15 mouse cellular contexts compared by ENCODE assay signal in genomic region chr9:88259627-88260026, GRCm38 (mm10).
DNase-seq lines count a peak whose midpoint lies in the region; ATAC-seq and TF ChIP-seq lines count a peak whose summit lies in the region.
"Had no signal": no experiment of that assay in that cellular context is flagged by ENCODE, and none has a peak within 500 bp of the region (broad histone marks: within the 10 kb centered on the region; RNA-seq: fewer than 3 reads in every experiment).

No protein-coding gene starts in this region.

- no peak for TF ChIP-seq EP300 in stomach, postnatal 0 days (optimal IDR thresholded peaks at IDR 0.05)

- no peaks in the 10 kb centered on the region for H3K27me3 ChIP-seq in stomach, postnatal 0 days (ENCODE audit: control insufficient read depth, insufficient read depth, low read length)
- no peaks in the 10 kb centered on the region for H3K27me3 ChIP-seq in forebrain, embryonic 12.5 days
- H3K27me3 ChIP-seq: liver, embryonic 15.5 days; neural tube, embryonic 15.5 days had no signal

- no peak overlapping the region for H3K9ac ChIP-seq in stomach, postnatal 0 days (ENCODE audit: low read length)
- no peak overlapping the region for H3K9ac ChIP-seq in forebrain, embryonic 12.5 days
- H3K9ac ChIP-seq: liver, embryonic 15.5 days; neural tube, embryonic 15.5 days had no signal

- no peaks in the 10 kb centered on the region for H3K4me1 ChIP-seq in stomach, postnatal 0 days (replicated peaks; ENCODE audit: control insufficient read depth, insufficient read depth)
- H3K4me1 ChIP-seq in forebrain, embryonic 12.5 days: no peaks in the 10 kb centered on the region
- H3K4me1 ChIP-seq: hindbrain, embryonic 10.5 days; liver, embryonic 15.5 days; neural tube, embryonic 15.5 days had no signal

- 56% methylated on average over 4 of the region's 4 CpGs for WGBS in stomach, postnatal 0 days
- 91% methylated on average over 4 of the region's 4 CpGs for WGBS in forebrain, embryonic 12.5 days

- no peaks in the 10 kb centered on the region for H3K9me3 ChIP-seq in stomach, postnatal 0 days (ENCODE audit: control insufficient read depth, low read length)
- H3K9me3 ChIP-seq in forebrain, embryonic 12.5 days: no peaks in the 10 kb centered on the region
- H3K9me3 ChIP-seq: hindbrain, embryonic 10.5 days; liver, embryonic 15.5 days; neural tube, embryonic 15.5 days had no signal

- DNase-seq in adrenal gland, postnatal 14 days: peak; percentile 25
- no peak for DNase-seq in adrenal gland, adult 18-20 months (ENCODE audit: low spot score in 2 of 2)
- peak; percentile 11 for DNase-seq in urinary bladder, postnatal 14 days (ENCODE audit: low spot score)
- DNase-seq in urinary bladder, adult 2 months (ENCODE audit: low spot score): no peak
- peak; percentile 60 to 68 for DNase-seq in heart, adult 9 months (ENCODE audit: low spot score in 2 of 2)
- DNase-seq in stomach, postnatal 0 days (ENCODE audit: low spot score): peak; percentile 51
- no peak for DNase-seq in layer of hippocampus, adult 9-11 months
- DNase-seq: B cell, adult 2 months; kidney, adult 8-10 months; right cerebral cortex, postnatal 25 days had no signal

- no peak overlapping the region for H3K4me3 ChIP-seq in stomach, postnatal 0 days (ENCODE audit: low read depth, low read length)
- H3K4me3 ChIP-seq in forebrain, embryonic 12.5 days (replicated peaks): no peak overlapping the region
- H3K4me3 ChIP-seq: hindbrain, embryonic 10.5 days; layer of hippocampus, adult 2 months; liver, embryonic 15.5 days; neural tube, embryonic 15.5 days had no signal

- H3K36me3 ChIP-seq in stomach, postnatal 0 days (ENCODE audit: control insufficient read depth, insufficient read depth, low read length): no peaks in the 10 kb centered on the region
- H3K36me3 ChIP-seq in forebrain, embryonic 12.5 days (replicated peaks): no peaks in the 10 kb centered on the region
- H3K36me3 ChIP-seq: hindbrain, embryonic 10.5 days; liver, embryonic 15.5 days; neural tube, embryonic 15.5 days had no signal

- no peak overlapping the region for H3K4me2 ChIP-seq in stomach, postnatal 0 days (replicated peaks; ENCODE audit: low read depth)
- H3K4me2 ChIP-seq in forebrain, embryonic 12.5 days: no peak overlapping the region
- H3K4me2 ChIP-seq: liver, embryonic 15.5 days; neural tube, embryonic 15.5 days had no signal

- 0 out of 2 replicates have a peak, but pooled peaks have one; percentile 2 for TF ChIP-seq CTCF in stomach, postnatal 0 days (IDR thresholded peaks at IDR 0.05; ENCODE audit: low read depth)

- ATAC-seq in stomach, postnatal 0 days (ENCODE audit: low FRiP score, low TSS enrichment): peak; percentile 69
- no peak for ATAC-seq in forebrain, embryonic 12.5 days (ENCODE audit: low FRiP score)

- peak overlapping the region; percentile 63 for H3K27ac ChIP-seq in stomach, postnatal 0 days (replicated peaks)
- H3K27ac ChIP-seq in forebrain, embryonic 12.5 days: no peak overlapping the region
- H3K27ac ChIP-seq: hindbrain, embryonic 10.5 days; layer of hippocampus, adult 2 months; liver, embryonic 15.5 days; neural tube, embryonic 15.5 days had no signal

Comparison
In these comparisons a context has a peak if more than half of its experiments do, and no peak if none do; other contexts are left out.
1. DNase-seq: peak in adrenal gland, postnatal 14 days (single experiment), urinary bladder, postnatal 14 days (single experiment), heart, adult 9 months (2 of 2) and stomach, postnatal 0 days (single experiment); none in adrenal gland, adult 18-20 months (0 of 2), urinary bladder, adult 2 months (single experiment) and layer of hippocampus, adult 9-11 months (single experiment).